Mouse (Mus musculus) retina, postnatal 7 days (tissue): Measurements from ENCODE around the gene Zpbp.

Experiments
- DNase-seq: peaks from one replicate; pipeline ENCODE4 v3.0.0-alpha.2; 2012; ENCODE audit warnings: low read depth, low spot score

Gene Zpbp

GRCm38 (mm10) chr11:11461635-11462560 is at the start of gene Zpbp, which contains the start of gene Spata48:
Zpbp (minus strand) TSS chr11:11462408.
Spata48 (plus strand) TSS chr11:11462094.
- DNase-seq, result peak; percentile 79

GRCm38 (mm10) chr11:11509413-11509812 is 47.2 kb upstream of the Zpbp start:
- DNase-seq, result no peak

GRCm38 (mm10) chr11:11506187-11506586 is 44.0 kb upstream of the Zpbp start:
- DNase-seq, result no peak

- DNase-seq, result no peak
Measured at GRCm38 (mm10) chr11:11499944-11500343, 37.7 kb upstream of the Zpbp start.

GRCm38 (mm10) chr11:11495697-11496096 is 33.5 kb upstream of the Zpbp start:
- DNase-seq, result no peak

GRCm38 (mm10) chr11:11492044-11492443 is 29.8 kb upstream of the Zpbp start:
- DNase-seq, result no peak

DNA sequence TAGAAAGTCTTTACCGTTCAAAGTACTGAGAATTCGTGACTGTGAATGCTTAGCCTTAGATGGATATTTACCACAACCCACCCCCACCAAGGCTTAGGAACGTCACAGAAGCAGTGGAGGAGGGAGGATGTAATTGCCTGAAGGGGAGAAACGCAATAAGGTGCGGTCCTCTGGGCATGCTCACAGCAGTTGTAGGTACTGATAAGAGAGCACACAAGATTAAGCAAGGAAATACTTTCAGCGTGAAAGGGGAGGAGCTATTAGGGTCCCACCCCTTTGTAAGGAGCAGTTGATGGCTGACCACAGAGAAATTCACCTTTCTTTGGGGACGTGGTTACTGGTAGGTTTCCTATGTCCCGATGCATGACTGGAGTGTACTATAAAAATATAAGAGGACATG is 22.2 kb upstream of the Zpbp start:
- no peak for DNase-seq

GRCm38 (mm10) chr11:11468924-11469323 is 6.7 kb upstream of the Zpbp start:
- DNase-seq, result no peak

DNA sequence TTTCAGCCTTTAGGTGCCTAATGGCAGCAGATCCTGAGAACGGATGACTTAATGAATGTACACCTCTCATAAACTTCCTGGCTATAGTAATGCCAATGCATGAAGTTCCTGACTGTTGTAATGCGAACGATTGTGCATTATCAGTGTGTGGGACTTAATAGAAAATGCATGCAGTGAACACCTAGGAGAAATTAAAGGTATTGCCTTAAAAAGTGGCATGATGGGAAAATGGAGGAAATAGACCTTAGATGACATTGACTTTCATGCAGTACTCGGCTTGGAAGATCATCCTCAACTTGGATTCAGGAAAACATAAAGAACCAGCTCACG is 318 bp upstream of the Zpbp start:
- DNase-seq, result no peak

- DNase-seq, result no peak
Measured at GRCm38 (mm10) chr11:11455037-11455436, 7.2 kb downstream of the Zpbp start.

GRCm38 (mm10) chr11:11417356-11417755 is 44.9 kb downstream of the Zpbp start:
- no peak for DNase-seq

GRCm38 (mm10) chr11:11414188-11414587 is 48.0 kb downstream of the Zpbp start:
- no peak for DNase-seq

- DNase-seq, result no peak
Measured at GRCm38 (mm10) chr11:11394686-11395085, 67.5 kb downstream of the Zpbp start.

DNA sequence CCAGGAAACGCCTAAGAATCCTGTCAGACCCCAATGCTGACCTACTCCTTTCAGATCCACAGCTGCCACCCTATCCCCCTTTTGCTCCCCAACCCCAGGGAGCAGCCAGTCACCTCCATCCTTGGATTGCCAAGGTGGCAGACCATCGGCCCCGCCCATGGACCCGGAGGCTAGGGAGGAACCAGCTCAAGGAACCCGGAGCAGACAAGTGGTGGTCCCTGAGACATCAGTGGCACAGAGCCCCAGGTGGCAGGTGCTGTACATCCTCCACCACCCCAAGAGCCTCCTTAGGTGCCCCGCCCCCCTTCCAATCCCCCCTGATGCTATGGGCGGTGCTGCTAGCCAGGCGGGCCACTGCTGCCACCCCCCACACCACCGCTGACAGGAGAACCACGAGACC is 69.0 kb downstream of the Zpbp start:
- no peak for DNase-seq

- DNase-seq, result no peak
Measured at GRCm38 (mm10) chr11:11371305-11371704, 90.9 kb downstream of the Zpbp start.

GRCm38 (mm10) chr11:11283512-11283911 is 178.7 kb downstream of the Zpbp start:
- no peak for DNase-seq

- no peak for DNase-seq
Measured at GRCm38 (mm10) chr11:11280128-11280527, 182.1 kb downstream of the Zpbp start.

DNA sequence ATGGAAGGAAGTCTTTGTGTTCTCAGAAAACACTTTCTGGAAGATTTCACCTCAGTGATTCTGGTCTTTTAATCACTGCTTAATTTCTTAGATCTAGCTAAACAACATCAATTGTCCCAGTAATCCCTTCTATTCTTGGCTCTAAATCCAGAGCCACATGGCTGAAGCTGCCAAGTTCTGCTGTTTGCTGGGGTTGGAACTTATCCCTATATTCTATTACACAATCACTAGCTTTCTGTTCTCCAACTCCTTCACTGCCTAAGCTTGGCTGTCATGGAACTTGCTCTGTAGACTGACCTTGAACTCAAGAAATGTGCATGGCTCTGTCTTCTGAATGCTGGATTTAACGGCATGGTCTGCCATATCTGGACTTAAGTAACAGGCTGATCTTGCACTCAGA is 204.9 kb downstream of the Zpbp start:
- no peak for DNase-seq

DNA sequence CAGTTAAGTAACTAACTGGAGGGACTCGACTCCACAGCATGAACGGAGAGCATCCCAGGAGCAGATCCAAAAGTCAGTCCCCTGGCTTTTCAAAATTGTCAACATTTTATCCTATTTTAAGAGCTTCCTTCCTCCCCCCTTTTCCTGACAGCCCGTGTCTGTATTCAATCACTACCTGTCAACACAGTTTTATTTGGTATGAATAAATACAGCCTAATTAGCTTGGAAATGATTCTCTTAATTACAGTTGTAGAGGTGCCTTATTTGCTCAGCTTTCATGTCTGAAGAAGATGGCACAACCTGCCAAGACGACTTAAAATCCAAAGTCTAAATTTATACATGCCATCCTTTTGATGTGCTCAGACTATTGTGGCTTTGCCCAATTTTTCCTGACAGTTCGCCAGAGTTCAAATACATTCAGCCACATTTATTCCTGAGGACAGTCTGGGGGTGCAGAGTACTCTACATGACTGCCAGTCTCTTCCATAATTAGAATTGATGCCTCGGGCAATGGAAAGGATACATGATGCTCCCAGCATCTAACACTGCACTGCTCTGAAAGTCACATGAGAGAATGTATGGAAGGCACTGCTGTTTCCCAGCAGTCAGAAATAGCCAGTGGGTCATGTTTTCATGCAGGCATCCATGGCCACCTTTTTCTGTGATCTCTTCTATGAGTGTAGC is 219.4 kb downstream of the Zpbp start:
- no peak for DNase-seq

GRCm38 (mm10) chr11:11239346-11239745 is 222.9 kb downstream of the Zpbp start:
- no peak for DNase-seq
